Mouse (Mus musculus): ENCODE measurements around the gene Dcps. TPM values are rescaled to one million over a fixed set of nuclear protein-coding genes. Genes with fewer than 3 reads are reported as not detected.
A peak's percentile ranks its signal among the peaks of the same experiment; 100 is the strongest.

Dcps gene
- polyA plus RNA-seq, 1 experiment from 2014 or later = 77.7 TPM

- WGBS = 72% methylated on average over 6 of the region's 6 CpGs
- H3K27me3 ChIP-seq (replicated peaks) = no peaks in the 10 kb centered on the region
- H3K4me2 ChIP-seq = no peak overlapping the region
- H3K27ac ChIP-seq = 0 out of 2 replicates have a peak overlapping the region, but pooled peaks have one; percentile 18
- ATAC-seq (ENCODE audit: insufficient read depth, low FRiP score, low read depth) = no peak
- no peaks in the 10 kb centered on the region for H3K9me3 ChIP-seq
- no peak overlapping the region for H3K4me3 ChIP-seq (replicated peaks)
- no peaks in the 10 kb centered on the region for H3K36me3 ChIP-seq
- H3K4me1 ChIP-seq = no peaks in the 10 kb centered on the region
- no peak overlapping the region for H3K9ac ChIP-seq
These were observed 48.7 kb downstream of the Dcps start for GRCm38 (mm10) chr9:35127147-35127546.

GRCm38 (mm10) chr9:35124678-35124955 lies 51.2 kb downstream of the Dcps start:
- H3K27ac ChIP-seq = no peak overlapping the region
- H3K27me3 ChIP-seq (replicated peaks) = no peaks in the 10 kb centered on the region
- H3K36me3 ChIP-seq = no peaks in the 10 kb centered on the region
- ATAC-seq (ENCODE audit: insufficient read depth, low FRiP score, low read depth) = no peak
- no peaks in the 10 kb centered on the region for H3K9me3 ChIP-seq
- no peak overlapping the region for H3K9ac ChIP-seq
- no peak overlapping the region for H3K4me2 ChIP-seq
- 83% methylated on average over 8 of the region's 8 CpGs for WGBS
- H3K4me3 ChIP-seq (replicated peaks) = no peak overlapping the region
- no peaks in the 10 kb centered on the region for H3K4me1 ChIP-seq

GRCm38 (mm10) chr9:35123804-35124677 lies 51.8 kb downstream of the Dcps start:
- ATAC-seq (ENCODE audit: insufficient read depth, low FRiP score, low read depth) = no peak
- Histone ChIP-seq H3K4me2 (no peak overlapping the region), H3K4me1 (no peaks in the 10 kb centered on the region), H3K9me3 (no peaks in the 10 kb centered on the region), H3K36me3 (no peaks in the 10 kb centered on the region), H3K27me3 (replicated peaks) (no peaks in the 10 kb centered on the region), H3K27ac (peak overlapping the region; percentile 37; the same call in 1 of the 2 replicates), H3K4me3 (replicated peaks) (no peak overlapping the region), H3K9ac (no peak overlapping the region)
- 73% methylated on average over 11 of the region's 11 CpGs for WGBS

- Histone ChIP-seq H3K27ac (peak overlapping the region; percentile 37), H3K4me1 (no peaks in the 10 kb centered on the region), H3K9me3 (no peaks in the 10 kb centered on the region), H3K4me2 (no peak overlapping the region), H3K27me3 (replicated peaks) (no peaks in the 10 kb centered on the region), H3K36me3 (no peaks in the 10 kb centered on the region), H3K9ac (no peak overlapping the region), H3K4me3 (replicated peaks) (no peak overlapping the region)
- ATAC-seq (ENCODE audit: insufficient read depth, low FRiP score, low read depth) = peak; percentile 52
- WGBS = 62% methylated on average over 2 of the region's 2 CpGs
These were observed 52.4 kb downstream of the Dcps start for GRCm38 (mm10) chr9:35123456-35123803.

GRCm38 (mm10) chr9:35122551-35123266 lies 53.2 kb downstream of the Dcps start:
- no peaks in the 10 kb centered on the region for H3K36me3 ChIP-seq
- H3K4me2 ChIP-seq = no peak overlapping the region
- 74% methylated on average over 5 of the region's 5 CpGs for WGBS
- peak overlapping the region; percentile 37 for H3K27ac ChIP-seq
- H3K9me3 ChIP-seq = no peaks in the 10 kb centered on the region
- H3K27me3 ChIP-seq (replicated peaks) = no peaks in the 10 kb centered on the region
- H3K9ac ChIP-seq = no peak overlapping the region
- peak; percentile 85; the same call in 1 of the 2 replicates for ATAC-seq (ENCODE audit: insufficient read depth, low FRiP score, low read depth)
- H3K4me3 ChIP-seq (replicated peaks) = no peak overlapping the region
- H3K4me1 ChIP-seq = peaks cover 3% of the 10 kb centered on the region; the same call in 1 of the 2 replicates

- H3K9me3 ChIP-seq = no peaks in the 10 kb centered on the region
- H3K27me3 ChIP-seq (replicated peaks) = no peaks in the 10 kb centered on the region
- no peaks in the 10 kb centered on the region for H3K36me3 ChIP-seq
- 82% methylated on average over 6 of the region's 6 CpGs for WGBS
- H3K4me1 ChIP-seq = peaks cover 15% of the 10 kb centered on the region; the same call in 1 of the 2 replicates
- H3K4me3 ChIP-seq (replicated peaks) = no peak within 1 kb of the TSS
- no peak within 1 kb of the TSS for H3K9ac ChIP-seq
- H3K4me2 ChIP-seq = 0 out of 2 replicates have a peak within 1 kb of the TSS, but pooled peaks have one; percentile 74
- H3K27ac ChIP-seq = 0 out of 2 replicates have a peak within 1 kb of the TSS, but pooled peaks have one; percentile 89
- ATAC-seq (ENCODE audit: insufficient read depth, low FRiP score, low read depth) = no peak
These were observed 56.7 kb downstream of the Dcps start, which contains the start of gene St3gal4 for GRCm38 (mm10) chr9:35119168-35119567. TSS of gene St3gal4 (minus strand) at chr9:35119268.

GRCm38 (mm10) chr9:35118563-35118962 lies 57.3 kb downstream of the Dcps start:
- WGBS = 87% methylated on average over 2 of the region's 2 CpGs

GRCm38 (mm10) chr9:35117384-35118295 lies 58.2 kb downstream of the Dcps start:
- no peaks in the 10 kb centered on the region for H3K36me3 ChIP-seq
- peak overlapping the region; percentile 89 for H3K27ac ChIP-seq
- peak overlapping the region; percentile 39 for H3K9ac ChIP-seq
- H3K4me1 ChIP-seq = peaks cover 20% of the 10 kb centered on the region; the same call in 1 of the 2 replicates
- H3K9me3 ChIP-seq = no peaks in the 10 kb centered on the region
- 23% methylated on average over 15 of the region's 15 CpGs for WGBS
- no peaks in the 10 kb centered on the region for H3K27me3 ChIP-seq (replicated peaks)
- peak overlapping the region; percentile 74 for H3K4me3 ChIP-seq (replicated peaks)
- no peak; the same call in 1 of the 2 replicates for ATAC-seq (ENCODE audit: insufficient read depth, low FRiP score, low read depth)
- H3K4me2 ChIP-seq = peak overlapping the region; percentile 74

More at GRCm38 (mm10) chr9:35118563-35118962, 57.3 kb downstream of the Dcps start:
- Histone ChIP-seq H3K9me3 (no peaks in the 10 kb centered on the region), H3K36me3 (no peaks in the 10 kb centered on the region), H3K4me2 (no peak overlapping the region), H3K4me3 (replicated peaks) (no peak overlapping the region), H3K27ac (no peak overlapping the region), H3K27me3 (replicated peaks) (no peaks in the 10 kb centered on the region), H3K4me1 (peaks cover 15% of the 10 kb centered on the region; the same call in 1 of the 2 replicates), H3K9ac (no peak overlapping the region)
- ATAC-seq (ENCODE audit: insufficient read depth, low FRiP score, low read depth) = no peak

GRCm38 (mm10) chr9:35116391-35117381 lies 59.2 kb downstream of the Dcps start:
- H3K36me3 ChIP-seq = no peaks in the 10 kb centered on the region
- H3K9ac ChIP-seq = peak overlapping the region; percentile 83
- no peaks in the 10 kb centered on the region for H3K9me3 ChIP-seq
- peak overlapping the region; percentile 74 for H3K4me2 ChIP-seq
- H3K4me3 ChIP-seq (replicated peaks) = peak overlapping the region; percentile 74
- peak overlapping the region; percentile 89 for H3K27ac ChIP-seq
- ATAC-seq (ENCODE audit: insufficient read depth, low FRiP score, low read depth) = peak; percentile 84
- WGBS = under 1% methylated on average over 83 of the region's 84 CpGs
- no peaks in the 10 kb centered on the region for H3K27me3 ChIP-seq (replicated peaks)
- H3K4me1 ChIP-seq = peaks cover 29% of the 10 kb centered on the region

GRCm38 (mm10) chr9:35115804-35116203 lies 60.1 kb downstream of the Dcps start:
- peak overlapping the region; percentile 83 for H3K9ac ChIP-seq
- peak overlapping the region; percentile 74 for H3K4me3 ChIP-seq (replicated peaks)
- no peaks in the 10 kb centered on the region for H3K27me3 ChIP-seq (replicated peaks)
- H3K27ac ChIP-seq = peak overlapping the region; percentile 89; the same call in 1 of the 2 replicates
- no peaks in the 10 kb centered on the region for H3K36me3 ChIP-seq
- H3K9me3 ChIP-seq = no peaks in the 10 kb centered on the region
- peak overlapping the region; percentile 74 for H3K4me2 ChIP-seq
- H3K4me1 ChIP-seq = peaks cover 38% of the 10 kb centered on the region
- 30% methylated on average over 4 of the region's 4 CpGs for WGBS
- no peak for ATAC-seq (ENCODE audit: insufficient read depth, low FRiP score, low read depth)
